Mouse (Mus musculus) T-helper 17 cell (primary cell): Measurements from ENCODE around the gene Tmem267.

ENCODE experiments used
- in situ Hi-C, 2 experiments: fragments of 300-600 bp; cut with MboI, MseI; formaldehyde crosslinking; loops; 1 replicate in 1 of 2; 2 replicates in 1 of 2; pipeline ENCODE4 v1.15.1; 2025; ENCODE audit warnings: high pct_unique_total_duplicates in 2 of 2

The Tmem267 gene

GRCm38 (mm10) chr13:119604322-119604721 lies 116.5 kb downstream of the Tmem267 start:
- in situ Hi-C loops, result loop anchor here (5.0 to 25.0 kb wide), 10 partner anchors 327 to 1917 kb away; partner anchors contain the start of genes B430218F22Rik (in 2 of the 2) and Mrps30 (in 2 of the 2)

- in situ Hi-C loops, result loop anchor here (5.0 to 25.0 kb wide), 13 partner anchors 234 to 1932 kb away; partner anchors contain the start of genes B430218F22Rik (in 2 of the 2), Mrps30 (in 2 of the 2), Fgf10 (in 1 of the 2) and Gm21762 (in 1 of the 2)
These were observed 131.0 kb downstream of the Tmem267 start for GRCm38 (mm10) chr13:119618841-119619240.

DNA sequence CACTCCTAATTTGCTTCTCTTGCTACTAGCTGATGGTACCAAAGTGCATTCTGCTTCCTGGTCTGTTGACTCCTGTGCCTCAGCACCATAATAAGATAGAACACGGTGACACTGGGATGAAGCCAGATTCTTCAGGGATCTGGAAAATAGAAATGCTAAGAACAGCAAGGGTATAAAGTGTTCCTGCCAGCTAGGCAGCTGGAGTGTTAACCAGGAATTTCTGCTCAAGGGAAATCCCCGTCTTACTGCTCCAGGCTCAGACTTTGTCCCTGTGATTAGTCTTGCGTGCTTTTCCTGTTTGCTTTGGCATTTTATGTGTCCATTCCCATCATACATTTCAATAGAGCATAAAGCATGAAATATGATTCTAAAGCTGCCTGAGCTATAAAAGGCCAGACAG lies 131.9 kb downstream of the Tmem267 start:
- in situ Hi-C loops, result loop anchor here (5.0 to 25.0 kb wide), 14 partner anchors 235 to 1932 kb away; partner anchors contain the start of genes B430218F22Rik (in 2 of the 2), Mrps30 (in 2 of the 2), Fgf10 (in 1 of the 2) and Gm21762 (in 1 of the 2)

DNA sequence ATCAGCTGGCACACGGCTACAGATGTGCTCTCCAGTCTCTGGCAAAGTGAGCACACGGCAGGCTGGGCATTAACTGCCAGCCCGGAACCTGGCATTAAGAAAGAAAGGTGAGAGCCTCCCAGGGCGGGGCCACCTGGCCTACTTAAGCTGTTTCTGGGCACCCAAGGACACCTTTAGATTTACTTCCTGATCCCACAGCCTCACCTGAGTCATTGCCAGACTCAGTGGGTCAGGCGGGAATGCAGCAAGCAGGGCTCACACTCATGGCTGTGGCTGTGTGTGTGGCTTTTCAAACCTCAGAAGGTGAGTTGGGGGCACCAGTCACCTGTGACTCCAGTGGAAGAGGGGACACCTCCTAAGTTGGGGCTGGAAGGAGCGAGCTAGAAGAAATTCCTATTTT lies 135.8 kb downstream of the Tmem267 start, which contains the start of gene Ccl28:
Gene Ccl28 (plus strand): TSS at position 186 of the 400 bp plus-strand sequence.
- in situ Hi-C loops, result loop anchor here (10.0 to 25.0 kb wide), 10 partner anchors 386 to 1936 kb away; partner anchors contain the start of genes B430218F22Rik (in 2 of the 2) and Mrps30 (in 2 of the 2)

DNA sequence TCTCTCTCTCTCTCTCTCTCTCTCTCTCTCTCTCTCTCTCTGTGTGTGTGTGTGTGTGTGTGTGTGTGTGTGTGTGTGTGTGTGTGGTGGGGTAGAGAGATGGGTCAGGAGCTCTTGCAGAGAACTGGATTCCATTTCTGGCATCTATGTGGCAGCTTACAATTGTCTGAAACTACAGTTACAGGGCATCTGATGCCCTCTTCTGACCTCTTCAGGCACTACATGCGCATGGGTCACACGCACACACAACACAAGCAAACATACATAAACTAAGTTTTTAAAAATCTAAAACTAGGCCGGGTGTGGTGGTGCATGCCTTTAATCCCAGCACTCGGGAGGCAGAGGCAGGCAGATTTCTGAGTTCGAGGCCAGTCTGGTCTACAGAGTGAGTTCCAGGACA lies 138.1 kb downstream of the Tmem267 start:
- in situ Hi-C loops, result loop anchor here in 1 of 2 experiments (10.0 kb wide), 1 partner anchor 449 kb away; no protein-coding TSS in a partner anchor

- in situ Hi-C loops, result no loop called here
These were observed 143.8 kb downstream of the Tmem267 start for GRCm38 (mm10) chr13:119631482-119632155.

GRCm38 (mm10) chr13:119632156-119632548 lies 144.3 kb downstream of the Tmem267 start:
- in situ Hi-C loops, result no loop called here

DNA sequence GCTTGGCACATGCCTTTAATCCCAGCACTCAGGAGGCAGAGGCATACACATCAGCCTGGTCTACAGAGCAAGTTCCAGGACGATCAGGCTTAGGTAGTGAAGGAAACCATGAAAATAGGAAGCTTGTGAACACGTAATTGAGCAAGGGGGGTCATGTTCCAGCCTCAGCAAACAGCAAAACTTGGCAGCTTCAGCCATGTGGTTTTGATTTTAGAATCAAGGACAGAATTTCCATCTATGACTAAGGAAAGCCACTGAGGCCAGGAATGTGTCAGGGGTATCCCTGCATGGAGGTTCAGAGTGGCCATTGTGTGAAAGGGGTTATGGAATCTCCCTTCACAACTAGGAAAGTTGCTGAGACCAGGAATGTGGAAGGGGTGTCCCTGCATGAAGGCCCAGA lies 147.7 kb downstream of the Tmem267 start:
- in situ Hi-C loops, result loop anchor here (5.0 kb wide), 2 partner anchors 57 to 102 kb away; partner anchors contain the start of gene Hmgcs1 (in 1 of the 2)

DNA sequence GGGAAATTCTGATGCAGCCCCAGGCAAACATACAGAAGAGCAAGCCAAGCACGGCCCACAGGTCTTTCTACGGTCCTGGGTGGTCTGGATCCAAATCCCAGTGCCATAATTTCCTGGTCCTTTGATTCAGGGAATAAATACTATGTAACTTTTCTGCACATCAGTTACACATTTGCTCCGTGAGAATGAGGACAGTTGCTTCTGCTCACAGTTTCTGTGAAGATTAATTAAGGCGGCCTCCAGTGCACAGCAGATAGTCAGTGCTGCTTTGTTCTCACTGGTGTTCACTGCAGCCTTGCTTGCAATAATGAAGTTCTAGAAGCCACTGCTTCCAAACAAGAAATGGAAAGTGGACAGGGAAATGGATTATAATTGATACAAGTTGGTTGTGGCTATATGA lies 150.0 kb downstream of the Tmem267 start:
- in situ Hi-C loops, result loop anchor here (5.0 kb wide), 2 partner anchors 54 to 99 kb away; partner anchors contain the start of gene Hmgcs1 (in 1 of the 2)

- in situ Hi-C loops, result loop anchor here (5.0 kb wide), 2 partner anchors 54 to 99 kb away; partner anchors contain the start of gene Hmgcs1 (in 1 of the 2)
These were observed 150.6 kb downstream of the Tmem267 start for GRCm38 (mm10) chr13:119638449-119638848.

DNA sequence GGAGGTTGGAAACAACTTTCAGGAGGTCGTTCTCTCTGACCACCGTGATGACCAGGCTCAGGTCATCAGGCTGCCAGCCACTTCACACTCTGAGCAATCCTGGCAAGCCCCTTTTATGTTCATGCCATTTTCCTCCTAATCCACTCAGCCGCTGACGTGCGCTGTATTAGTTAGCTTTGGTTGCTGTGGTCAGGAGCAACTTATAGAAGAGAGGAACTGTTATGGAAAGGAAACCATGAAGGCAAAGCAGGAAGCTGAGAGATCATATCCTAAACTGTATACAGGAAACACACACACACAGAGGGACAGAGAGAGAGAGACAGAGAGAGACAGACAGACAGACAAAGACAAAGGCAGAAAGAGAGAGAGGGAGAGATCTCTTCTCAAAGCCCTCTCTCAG lies 151.5 kb downstream of the Tmem267 start:
- in situ Hi-C loops, result loop anchor here (5.0 kb wide), 2 partner anchors 53 to 98 kb away; partner anchors contain the start of gene Hmgcs1 (in 1 of the 2)

DNA sequence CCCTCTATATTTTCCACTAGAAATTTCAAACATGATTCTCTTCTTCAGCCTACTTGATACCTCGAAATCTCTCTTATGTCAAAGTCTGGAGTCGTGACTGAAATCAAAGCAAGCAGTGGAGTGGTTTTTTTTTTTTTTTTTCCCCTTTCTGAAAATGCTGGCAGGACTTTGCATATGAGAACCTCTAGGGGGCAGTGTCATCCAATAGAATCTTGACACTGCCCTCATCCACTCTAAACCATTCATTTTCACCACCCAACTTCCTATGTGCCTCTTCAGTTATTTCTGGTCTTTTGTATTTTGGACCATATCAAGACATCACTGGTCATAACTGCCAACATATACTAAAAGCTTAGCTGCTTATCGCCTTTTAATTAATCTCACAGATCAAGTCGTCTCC lies 152.7 kb downstream of the Tmem267 start:
- in situ Hi-C loops, result loop anchor here in 1 of 2 experiments (5.0 kb wide), 1 partner anchor 52 kb away; the partner anchor contains the start of gene Hmgcs1

- in situ Hi-C loops, result loop anchor here in 1 of 2 experiments (5.0 kb wide), 1 partner anchor 51 kb away; the partner anchor contains the start of gene Hmgcs1
These were observed 153.3 kb downstream of the Tmem267 start for GRCm38 (mm10) chr13:119641145-119641544.

DNA sequence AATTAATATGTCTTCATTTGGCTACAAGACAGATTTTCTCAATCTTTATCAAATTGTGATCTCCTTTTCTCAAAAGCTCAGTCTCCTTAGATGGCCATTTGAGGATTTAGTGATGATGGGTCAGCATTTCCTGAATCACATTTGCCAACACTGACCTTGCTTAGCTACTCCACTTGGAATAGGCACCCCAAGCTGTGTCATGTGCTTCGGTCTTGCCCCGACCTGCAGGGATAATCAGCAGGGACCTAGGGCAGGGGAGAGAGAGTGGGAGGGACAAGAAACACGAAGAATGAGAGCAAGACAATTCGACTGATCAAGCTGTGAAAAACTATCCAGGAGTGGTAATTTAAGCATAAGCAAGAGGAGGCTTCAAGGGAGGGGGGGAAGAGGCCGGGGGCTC lies 156.9 kb downstream of the Tmem267 start:
- in situ Hi-C loops, result loop anchor here in 1 of 2 experiments (5.0 kb wide), 1 partner anchor 48 kb away; the partner anchor contains the start of gene Hmgcs1

DNA sequence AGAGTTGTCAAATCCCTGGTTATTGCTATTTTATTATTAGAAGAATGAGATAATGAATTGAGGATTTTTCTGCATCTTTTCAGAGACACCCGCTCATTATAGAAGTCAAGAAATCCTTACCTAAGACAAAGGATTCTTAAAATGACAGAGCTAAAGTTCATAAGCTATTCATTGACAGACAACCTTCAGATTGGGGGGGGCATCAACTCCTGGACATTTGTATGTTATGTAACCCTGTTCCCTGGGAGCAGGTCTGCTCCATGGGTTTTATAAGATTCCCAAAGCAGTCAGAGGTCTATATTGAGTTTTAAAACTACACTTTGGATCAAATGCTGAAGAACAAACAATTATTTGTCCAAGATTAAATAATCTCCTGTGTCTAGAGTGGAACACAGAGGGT lies 158.7 kb downstream of the Tmem267 start:
- in situ Hi-C loops, result no loop called here

DNA sequence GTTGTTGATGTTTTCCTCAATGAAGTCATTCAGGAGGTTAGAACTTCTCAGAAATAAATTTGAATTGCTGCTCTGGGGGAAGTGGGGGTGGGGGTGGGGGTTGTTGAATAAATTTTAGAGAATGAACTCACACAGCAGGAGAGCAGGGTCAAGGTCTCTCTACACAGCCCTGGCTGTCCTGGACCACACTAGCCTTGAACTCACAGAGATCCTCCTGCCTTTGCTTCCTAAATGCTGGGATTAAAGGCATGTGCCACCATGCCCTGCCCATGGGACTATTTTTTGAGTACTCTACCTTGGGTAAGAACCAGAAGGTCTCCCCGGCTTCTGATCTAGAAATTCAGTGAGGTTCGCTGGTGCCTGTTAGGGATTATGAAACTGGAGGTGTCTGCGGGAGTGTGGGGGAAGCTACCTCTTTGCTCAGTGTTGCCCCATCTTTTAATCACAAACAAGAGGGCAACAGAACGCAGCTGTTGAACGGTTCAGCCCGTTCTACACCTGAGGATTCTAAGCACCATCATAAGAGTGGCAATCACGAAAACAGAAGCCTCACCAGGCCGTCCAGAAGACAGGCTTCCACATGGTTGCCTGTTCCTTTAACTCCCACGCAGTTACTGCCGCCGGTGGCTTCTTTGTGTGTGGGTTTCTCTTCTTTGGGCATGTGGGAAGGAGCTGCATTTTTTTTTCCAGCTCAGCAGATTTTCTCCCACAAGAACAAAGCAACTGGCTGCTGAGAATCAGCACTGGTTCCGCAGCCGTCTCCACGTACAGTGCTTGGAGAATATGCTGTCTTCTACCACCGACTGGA lies 161.3 kb downstream of the Tmem267 start:
- in situ Hi-C loops, result no loop called here

GRCm38 (mm10) chr13:119649699-119650046 lies 161.8 kb downstream of the Tmem267 start:
- in situ Hi-C loops, result no loop called here

DNA sequence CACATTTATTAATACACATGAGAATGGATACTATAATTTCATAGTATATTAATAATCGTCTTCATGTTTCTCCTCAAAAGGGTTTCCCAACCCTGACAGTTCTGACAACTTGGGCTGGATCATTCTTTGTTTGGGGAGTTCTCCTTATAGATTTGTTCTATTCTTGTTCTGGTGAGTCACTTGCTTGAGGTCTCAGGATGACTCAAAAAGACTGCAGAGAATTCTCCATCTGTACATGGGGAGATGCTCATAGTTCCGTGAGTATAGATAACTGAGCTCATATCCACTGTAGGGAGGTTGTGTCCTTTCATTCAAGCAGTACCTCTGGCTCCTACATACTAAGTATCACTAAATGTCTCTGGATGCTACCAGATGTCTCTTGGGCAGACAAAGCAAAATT lies 166.9 kb downstream of the Tmem267 start:
- in situ Hi-C loops, result no loop called here

DNA sequence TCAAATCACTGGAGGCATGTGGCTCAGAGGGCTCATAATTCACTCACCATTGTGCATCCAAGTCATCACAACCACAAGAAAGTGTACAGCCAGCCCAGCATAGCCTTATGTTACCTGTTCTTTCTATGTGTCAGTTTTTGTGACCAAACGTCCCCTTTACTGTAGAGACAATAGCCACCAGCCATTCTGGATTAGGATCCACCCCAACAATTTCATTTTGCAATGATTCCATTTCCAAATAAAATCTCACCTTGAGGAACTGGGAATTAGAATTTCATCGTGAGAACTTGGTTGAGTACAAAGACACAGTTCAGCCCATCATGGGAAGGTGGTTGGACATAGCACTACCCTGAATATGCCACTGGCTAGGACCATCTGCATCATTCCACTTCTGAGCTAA lies 168.4 kb downstream of the Tmem267 start:
- in situ Hi-C loops, result no loop called here

GRCm38 (mm10) chr13:119656846-119657416 lies 169.1 kb downstream of the Tmem267 start:
- in situ Hi-C loops, result no loop called here
